Mouse (Mus musculus) lung, embryonic 14.5 days (tissue): ENCODE measurements around the gene Atxn1. TPM values are rescaled to one million over a fixed set of nuclear protein-coding genes. Genes with fewer than 3 reads are reported as not detected.

Experiments
- ATAC-seq: fragments of 200-750 bp; cut with Nextera tagmentation; 2 replicates; pipeline ENCODE4 v1.8.0; 2017; ENCODE audit warnings: mild to moderate bottlenecking, moderate TSS enrichment, moderate library complexity; ENCODE audit not compliant: insufficient read depth
- DNase-seq: peaks from one replicate; pipeline ENCODE4 v3.0.0-alpha.2; 2015
- H3K27ac ChIP-seq: fragments of 300-500 bp; sonication (generic); 2 replicates; pipeline ENCODE4 v1.5.1; 2014; ENCODE audit warnings: low read depth, mild to moderate bottlenecking, moderate library complexity
- H3K27me3 ChIP-seq: fragments of 300-500 bp; sonication (generic); 2 replicates; pipeline ENCODE4 v1.6.1; 2014; ENCODE audit warnings: low read length, control low read depth; ENCODE audit not compliant: insufficient read depth
- H3K36me3 ChIP-seq: fragments of 300-500 bp; sonication (generic); 2 replicates; pipeline ENCODE4 v1.6.1; 2014; ENCODE audit warnings: control low read depth; ENCODE audit not compliant: insufficient read depth
- H3K4me1 ChIP-seq: fragments of 300-500 bp; sonication (generic); 2 replicates; pipeline ENCODE4 v1.6.1; 2014; ENCODE audit warnings: antibody characterized with exemption, control low read depth; ENCODE audit not compliant: insufficient read depth
- H3K4me2 ChIP-seq: fragments of 300-500 bp; sonication (generic); 2 replicates; pipeline ENCODE4 v1.6.1; 2014; ENCODE audit warnings: mild to moderate bottlenecking
- H3K4me3 ChIP-seq: fragments of 300-500 bp; sonication (generic); 2 replicates; pipeline ENCODE4 v1.5.1; 2014; ENCODE audit warnings: low read depth, low read length
- H3K9ac ChIP-seq: fragments of 300-500 bp; sonication (generic); 2 replicates; pipeline ENCODE4 v1.6.1; 2014
- H3K9me3 ChIP-seq: fragments of 300-500 bp; sonication (generic); 2 replicates; pipeline ENCODE4 v1.6.1; 2016; ENCODE audit warnings: low read depth, low read length, control low read depth
- CTCF ChIP-seq: IDR thresholded peaks from 2 replicates; pipeline ENCODE4 v1.5.1; 2016; ENCODE audit warnings: antibody characterized with exemption, low read depth
- WGBS: fragments of 180-500 bp; shearing (Covaris S2); extraction: QIAGEN DNeasy Blood & Tissue Kit; methylation state at CpG from one replicate; pipeline ENCODE4 v1.1.7; 2014; 5-methylcytosine and 5-hydroxymethylcytosine counted together
- polyA plus RNA-seq: library from polyadenylated mRNA; unstranded; fragments of >200 nt; fragmentation: Nextera tagmentation; extraction: Ambion mirVana; gene quantifications from 2 replicates; pipeline ENCODE4 v1.2.1, GENCODE M21; 2014

The Atxn1 gene
- polyA plus RNA-seq, 1 experiment from 2014 or later, result 3.9 TPM

GRCm38 (mm10) chr13:45743848-45744247 lies 221.0 kb downstream of the Atxn1 start:
- no peak for TF ChIP-seq CTCF
- no peak for DNase-seq
- Histone ChIP-seq H3K27me3 (no peaks in the 10 kb centered on the region), H3K36me3 (no peaks in the 10 kb centered on the region), H3K9ac (no peak overlapping the region), H3K4me3 (no peak overlapping the region), H3K27ac (no peak overlapping the region), H3K4me2 (no peak overlapping the region), H3K9me3 (no peaks in the 10 kb centered on the region), H3K4me1 (no peaks in the 10 kb centered on the region)
- no peak for ATAC-seq
- whole genome bisulfite sequencing, result 66% methylated on average over 7 of the region's 7 CpGs

GRCm38 (mm10) chr13:45740369-45740768 lies 224.4 kb downstream of the Atxn1 start:
- 73% methylated on average over 12 of the region's 12 CpGs for WGBS

GRCm38 (mm10) chr13:45736241-45736640 lies 228.6 kb downstream of the Atxn1 start:
- Histone ChIP-seq H3K27me3 (no peaks in the 10 kb centered on the region), H3K4me3 (no peak overlapping the region), H3K9ac (no peak overlapping the region), H3K9me3 (no peaks in the 10 kb centered on the region), H3K4me1 (no peaks in the 10 kb centered on the region), H3K36me3 (no peaks in the 10 kb centered on the region), H3K4me2 (no peak overlapping the region), H3K27ac (no peak overlapping the region)
- no peak for DNase-seq
- no peak for TF ChIP-seq CTCF
- 78% methylated on average over 4 of the region's 4 CpGs for WGBS
- ATAC-seq, result no peak

More at GRCm38 (mm10) chr13:45740369-45740768, 224.4 kb downstream of the Atxn1 start:
- ATAC-seq (no peak), DNase-seq (no peak)
- Histone ChIP-seq H3K9ac (no peak overlapping the region), H3K4me3 (no peak overlapping the region), H3K36me3 (no peaks in the 10 kb centered on the region), H3K9me3 (no peaks in the 10 kb centered on the region), H3K27me3 (no peaks in the 10 kb centered on the region), H3K4me1 (no peaks in the 10 kb centered on the region), H3K27ac (no peak overlapping the region), H3K4me2 (no peak overlapping the region)
- TF ChIP-seq CTCF, result no peak

GRCm38 (mm10) chr13:45735802-45736201 lies 229.0 kb downstream of the Atxn1 start:
- 90% methylated on average over 3 of the region's 3 CpGs for WGBS
- Histone ChIP-seq H3K4me3 (no peak overlapping the region), H3K36me3 (no peaks in the 10 kb centered on the region), H3K4me1 (no peaks in the 10 kb centered on the region), H3K9me3 (no peaks in the 10 kb centered on the region), H3K9ac (no peak overlapping the region), H3K4me2 (no peak overlapping the region), H3K27ac (no peak overlapping the region), H3K27me3 (no peaks in the 10 kb centered on the region)
- ATAC-seq (no peak), DNase-seq (no peak)
- no peak for TF ChIP-seq CTCF

GRCm38 (mm10) chr13:45734531-45734930 lies 230.3 kb downstream of the Atxn1 start:
- WGBS, result 79% methylated on average over 3 of the region's 3 CpGs
- no peak for ATAC-seq
- Histone ChIP-seq H3K27me3 (no peaks in the 10 kb centered on the region), H3K9ac (no peak overlapping the region), H3K27ac (no peak overlapping the region), H3K4me1 (no peaks in the 10 kb centered on the region), H3K4me3 (no peak overlapping the region), H3K4me2 (no peak overlapping the region), H3K36me3 (no peaks in the 10 kb centered on the region), H3K9me3 (no peaks in the 10 kb centered on the region)
- no peak for DNase-seq
- TF ChIP-seq CTCF, result no peak

- Histone ChIP-seq H3K4me2 (no peak overlapping the region), H3K9ac (no peak overlapping the region), H3K36me3 (no peaks in the 10 kb centered on the region), H3K4me3 (no peak overlapping the region), H3K27ac (no peak overlapping the region), H3K9me3 (no peaks in the 10 kb centered on the region), H3K27me3 (no peaks in the 10 kb centered on the region), H3K4me1 (no peaks in the 10 kb centered on the region)
- 47% methylated on average over 6 of the region's 6 CpGs for WGBS
- TF ChIP-seq CTCF, result no peak
- ATAC-seq (no peak), DNase-seq (no peak)
These were observed 232.2 kb downstream of the Atxn1 start for GRCm38 (mm10) chr13:45732590-45732989.

DNA sequence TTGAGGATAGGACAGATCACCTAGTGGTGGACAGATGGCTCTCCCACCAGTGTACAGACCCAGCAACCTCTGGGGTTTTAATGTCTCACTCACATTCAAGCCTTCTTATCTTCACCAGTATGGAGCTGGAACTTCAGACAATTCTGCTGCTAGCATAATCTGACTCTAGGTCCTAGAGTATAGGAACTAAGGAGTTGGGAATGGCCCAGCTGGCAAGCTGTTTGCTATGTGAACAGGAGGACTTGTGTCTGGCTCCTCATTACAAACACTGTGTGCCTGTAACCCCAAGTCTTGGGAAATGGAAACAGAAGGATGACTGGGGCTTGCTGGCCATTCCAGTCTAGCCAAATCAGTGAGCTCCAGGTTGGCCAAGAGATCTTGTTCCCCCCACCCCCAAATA lies 237.9 kb downstream of the Atxn1 start:
- Histone ChIP-seq H3K27ac (no peak overlapping the region), H3K36me3 (no peaks in the 10 kb centered on the region), H3K9me3 (no peaks in the 10 kb centered on the region), H3K27me3 (no peaks in the 10 kb centered on the region), H3K4me1 (0 out of 2 replicates have a peak, but pooled peaks cover 3% of the 10 kb centered on the region), H3K4me3 (no peak overlapping the region), H3K4me2 (no peak overlapping the region), H3K9ac (no peak overlapping the region)
- no peak for DNase-seq
- ATAC-seq, result no peak
- no peak for TF ChIP-seq CTCF

- Histone ChIP-seq H3K4me3 (no peak overlapping the region), H3K27ac (no peak overlapping the region), H3K4me2 (no peak overlapping the region), H3K4me1 (peaks cover 3% of the 10 kb centered on the region; the same call in 1 of the 2 replicates), H3K9me3 (no peaks in the 10 kb centered on the region), H3K9ac (no peak overlapping the region), H3K27me3 (no peaks in the 10 kb centered on the region), H3K36me3 (no peaks in the 10 kb centered on the region)
- DNase-seq (no peak), ATAC-seq (no peak)
- WGBS, result 81% methylated on average over 6 of the region's 6 CpGs
- TF ChIP-seq CTCF, result no peak
These were observed 238.6 kb downstream of the Atxn1 start for GRCm38 (mm10) chr13:45726181-45726580.
